Mouse (Mus musculus): ENCODE measurements around the gene Zfp804b. TPM values are rescaled to one million over a fixed set of nuclear protein-coding genes. Genes with fewer than 3 reads are reported as not detected.
"Not testable (repeated sequence)": the region's sequence is repeated elsewhere in the genome, so short reads cannot be mapped to it uniquely, and the experiment has no call there.

Gene Zfp804b
- not detected in 2 replicates for polyA plus RNA-seq (2012; ENCODE audit: insufficient read depth, low replicate concordance)

GRCm38 (mm10) chr5:7344145-7345010, at the start of gene Zfp804b:
Gene Zfp804b, minus strand, starts transcription at chr5:7344756.
- TF ChIP-seq FLI1 (IDR thresholded peaks at IDR 0.05; ENCODE audit: low read length) (no peak), GATA1 (IDR thresholded peaks at IDR 0.05; ENCODE audit: borderline replicate concordance, low read length) (no peak)
- peaks cover 18% of the 10 kb centered on the region for H3K27me3 ChIP-seq (replicated peaks)
- H3K4me1 ChIP-seq: peaks cover 11% of the 10 kb centered on the region
- peak within 1 kb of the TSS; percentile 90 for H3K4me3 ChIP-seq (replicated peaks)
- no peaks in the 10 kb centered on the region for H3K36me3 ChIP-seq (replicated peaks; ENCODE audit: low read length)
- H3K9me3 ChIP-seq: no peaks in the 10 kb centered on the region

GRCm38 (mm10) chr5:7364616-7365015, 20.1 kb upstream of the Zfp804b start:
- H3K36me3 ChIP-seq (replicated peaks; ENCODE audit: low read length); H3K27me3 ChIP-seq (replicated peaks); H3K4me3 ChIP-seq (replicated peaks); H3K4me1 ChIP-seq; H3K9me3 ChIP-seq: not testable (repeated sequence)

GRCm38 (mm10) chr5:7345011-7345389, 444 bp upstream of the Zfp804b start:
- H3K9me3 ChIP-seq: no peaks in the 10 kb centered on the region
- TF ChIP-seq GATA1 (IDR thresholded peaks at IDR 0.05; ENCODE audit: borderline replicate concordance, low read length): no peak
- TF ChIP-seq FLI1 (IDR thresholded peaks at IDR 0.05; ENCODE audit: low read length): no peak
- H3K4me1 ChIP-seq: peaks cover 11% of the 10 kb centered on the region

DNA sequence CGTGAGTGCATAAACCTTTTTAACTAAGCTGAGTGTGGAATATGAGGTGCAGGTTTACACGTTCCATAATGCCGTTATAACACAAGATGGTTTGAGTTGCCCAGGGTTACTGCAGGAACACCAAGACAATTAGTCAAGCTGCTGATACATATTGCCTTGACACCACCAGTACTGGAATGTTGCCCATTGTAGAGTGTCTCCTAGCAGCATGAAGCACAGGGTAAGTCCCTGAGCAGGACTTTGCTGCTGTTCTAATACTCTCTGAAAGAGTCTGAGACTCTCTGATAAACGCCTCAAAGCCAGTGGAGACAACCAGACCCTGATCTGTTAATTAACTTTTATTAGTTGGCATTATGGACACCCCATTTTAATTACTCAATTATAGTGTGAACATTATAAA, 19.0 kb downstream of the Zfp804b start:
- no peak for TF ChIP-seq GATA1 (IDR thresholded peaks at IDR 0.05; ENCODE audit: borderline replicate concordance, low read length)
- TF ChIP-seq FLI1 (IDR thresholded peaks at IDR 0.05; ENCODE audit: low read length): no peak
- Histone ChIP-seq H3K9me3 (no peaks in the 10 kb centered on the region), H3K4me1 (no peaks in the 10 kb centered on the region), H3K27me3 (replicated peaks) (no peaks in the 10 kb centered on the region), H3K4me3 (replicated peaks) (no peak overlapping the region), H3K36me3 (replicated peaks; ENCODE audit: low read length) (no peaks in the 10 kb centered on the region)

More at GRCm38 (mm10) chr5:7345011-7345389, 444 bp upstream of the Zfp804b start:
- Histone ChIP-seq H3K36me3 (replicated peaks; ENCODE audit: low read length) (no peaks in the 10 kb centered on the region), H3K27me3 (replicated peaks) (peaks cover 18% of the 10 kb centered on the region), H3K4me3 (replicated peaks) (peak overlapping the region; percentile 90)

DNA sequence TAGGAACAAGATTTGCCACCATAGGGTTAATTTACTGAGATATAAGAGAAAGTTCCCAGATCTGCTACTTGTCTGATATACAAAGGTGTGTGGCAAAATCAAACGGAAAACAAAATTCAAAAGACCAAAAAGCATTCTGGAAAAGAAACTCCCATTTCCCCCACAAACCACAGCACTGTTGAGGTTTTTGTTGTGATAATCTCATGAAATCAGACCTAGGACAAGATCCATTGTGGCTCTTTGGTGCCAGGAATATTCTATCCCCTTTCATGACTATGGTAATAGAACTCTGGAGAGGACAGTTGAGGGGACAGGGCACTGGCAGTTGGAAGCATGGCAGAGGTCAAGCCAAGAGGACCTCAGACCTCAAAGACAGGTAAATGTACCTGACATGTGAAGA, 40.7 kb downstream of the Zfp804b start, which contains the start of gene Tex47:
TSS of gene Tex47 (plus strand) at position 301 of the 400 bp plus-strand sequence.
- Histone ChIP-seq H3K4me3 (replicated peaks) (no peak within 1 kb of the TSS), H3K27me3 (replicated peaks) (no peaks in the 10 kb centered on the region), H3K4me1 (no peaks in the 10 kb centered on the region), H3K9me3 (no peaks in the 10 kb centered on the region), H3K36me3 (replicated peaks; ENCODE audit: low read length) (no peaks in the 10 kb centered on the region)
- TF ChIP-seq GATA1 (IDR thresholded peaks at IDR 0.05; ENCODE audit: borderline replicate concordance, low read length): no peak
- TF ChIP-seq FLI1 (IDR thresholded peaks at IDR 0.05; ENCODE audit: low read length): no peak

GRCm38 (mm10) chr5:7302969-7303368, 41.6 kb downstream of the Zfp804b start:
- Histone ChIP-seq H3K36me3 (replicated peaks; ENCODE audit: low read length) (no peaks in the 10 kb centered on the region), H3K27me3 (replicated peaks) (no peaks in the 10 kb centered on the region), H3K4me3 (replicated peaks) (no peak overlapping the region), H3K9me3 (no peaks in the 10 kb centered on the region), H3K4me1 (no peaks in the 10 kb centered on the region)
- no peak for TF ChIP-seq GATA1 (IDR thresholded peaks at IDR 0.05; ENCODE audit: borderline replicate concordance, low read length)
- TF ChIP-seq FLI1 (IDR thresholded peaks at IDR 0.05; ENCODE audit: low read length): no peak

GRCm38 (mm10) chr5:7284336-7284735, 60.2 kb downstream of the Zfp804b start:
- no peak for TF ChIP-seq GATA1 (IDR thresholded peaks at IDR 0.05; ENCODE audit: borderline replicate concordance, low read length)
- no peaks in the 10 kb centered on the region for H3K36me3 ChIP-seq (replicated peaks; ENCODE audit: low read length)
- no peaks in the 10 kb centered on the region for H3K27me3 ChIP-seq (replicated peaks)
- H3K4me1 ChIP-seq: no peaks in the 10 kb centered on the region
- no peaks in the 10 kb centered on the region for H3K9me3 ChIP-seq
- no peak overlapping the region for H3K4me3 ChIP-seq (replicated peaks)

DNA sequence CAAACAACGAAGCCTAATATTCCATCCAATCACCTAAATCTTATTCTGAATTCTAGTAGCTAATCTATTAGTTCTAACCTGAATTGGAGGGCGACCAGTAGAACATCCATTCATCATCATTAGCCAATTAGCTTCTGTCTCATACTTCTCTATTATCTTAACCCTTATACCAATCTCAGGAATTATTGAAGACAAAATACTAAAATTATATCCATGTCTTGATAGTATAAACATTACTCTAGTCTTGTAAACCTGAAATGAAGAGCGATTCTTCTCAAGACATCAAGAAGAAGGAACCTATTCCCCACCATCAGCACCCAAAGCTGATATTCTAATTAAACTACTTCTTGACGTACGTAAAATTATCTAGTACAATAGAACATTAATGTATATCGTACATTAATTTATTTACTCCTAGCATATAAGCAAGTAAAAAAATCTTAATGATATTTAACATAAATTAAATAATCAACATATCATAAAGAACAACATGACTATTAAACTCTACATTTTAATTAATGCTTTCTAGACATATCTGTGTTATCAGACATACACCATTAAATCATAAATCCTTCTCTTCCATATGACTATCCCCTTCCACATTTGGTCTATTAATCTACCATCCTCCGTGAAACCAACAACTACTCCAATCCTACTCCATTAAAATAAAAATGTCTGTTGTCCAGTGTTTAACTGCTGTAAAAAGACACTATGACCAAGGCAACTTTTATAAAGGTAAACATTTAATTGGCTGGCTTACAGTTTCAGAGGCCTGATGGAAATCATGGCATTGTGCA, 67.7 kb downstream of the Zfp804b start:
- TF ChIP-seq GATA1 (IDR thresholded peaks at IDR 0.05; ENCODE audit: borderline replicate concordance, low read length): no peak
- no peak for TF ChIP-seq FLI1 (IDR thresholded peaks at IDR 0.05; ENCODE audit: low read length)
- H3K9me3 ChIP-seq: no peaks in the 10 kb centered on the region
- no peak overlapping the region for H3K4me3 ChIP-seq (replicated peaks)
- H3K4me1 ChIP-seq: no peaks in the 10 kb centered on the region
- H3K27me3 ChIP-seq (replicated peaks): no peaks in the 10 kb centered on the region
- no peaks in the 10 kb centered on the region for H3K36me3 ChIP-seq (replicated peaks; ENCODE audit: low read length)

GRCm38 (mm10) chr5:7177589-7177988, 167.0 kb downstream of the Zfp804b start:
- no peak for TF ChIP-seq FLI1 (IDR thresholded peaks at IDR 0.05; ENCODE audit: low read length)
- TF ChIP-seq GATA1 (IDR thresholded peaks at IDR 0.05; ENCODE audit: borderline replicate concordance, low read length): no peak
- 0 out of 2 replicates have a peak, but pooled peaks cover 2% of the 10 kb centered on the region for H3K9me3 ChIP-seq
- no peaks in the 10 kb centered on the region for H3K36me3 ChIP-seq (replicated peaks; ENCODE audit: low read length)
- no peaks in the 10 kb centered on the region for H3K4me1 ChIP-seq
- H3K27me3 ChIP-seq (replicated peaks): no peaks in the 10 kb centered on the region
- H3K4me3 ChIP-seq (replicated peaks): no peak overlapping the region

GRCm38 (mm10) chr5:7139658-7140057, 204.9 kb downstream of the Zfp804b start:
- Histone ChIP-seq H3K9me3 (no peaks in the 10 kb centered on the region), H3K36me3 (replicated peaks; ENCODE audit: low read length) (no peaks in the 10 kb centered on the region), H3K27me3 (replicated peaks) (no peaks in the 10 kb centered on the region), H3K4me3 (replicated peaks) (no peak overlapping the region), H3K4me1 (no peaks in the 10 kb centered on the region)
- TF ChIP-seq GATA1 (IDR thresholded peaks at IDR 0.05; ENCODE audit: borderline replicate concordance, low read length) (no peak), FLI1 (IDR thresholded peaks at IDR 0.05; ENCODE audit: low read length) (no peak)
